Mouse (Mus musculus) monocyte, adult 5-6 weeks (primary cell): ENCODE measurements at regions not wholly inside any gene's neighbourhood (a gene's known extent, or its start where the extent isn't known, plus 50 kb on each side); places are given as distances from the start of the nearest gene placed in this dataset.

Experiments
- ATAC-seq: fragments of 153-309, 156-312 bp; replicated peaks from 2 replicates; pipeline ENCODE4 v1.8.0; 2017; ENCODE audit warnings: mild to moderate bottlenecking; ENCODE audit not compliant: low TSS enrichment, insufficient number of reproducible peaks, severe bottlenecking, poor library complexity, low FRiP score

GRCm38 (mm10) chr3:48658386-48658785 is 1098.7 kb downstream of the Pcdh18 start:
- no peak for ATAC-seq

- ATAC-seq = no peak
Measured at GRCm38 (mm10) chr3:48655084-48655483, 1102.0 kb downstream of the Pcdh18 start.

- no peak for ATAC-seq
Measured at GRCm38 (mm10) chr3:48631889-48632483, 1125.1 kb downstream of the Pcdh18 start.

GRCm38 (mm10) chr3:48608933-48609332 is 1148.2 kb downstream of the Pcdh18 start:
- no peak for ATAC-seq

GRCm38 (mm10) chr3:48604840-48605239 is 1152.3 kb downstream of the Pcdh18 start:
- ATAC-seq = no peak

- ATAC-seq = 0 out of 2 replicates have a peak, but pooled peaks have one; percentile 22
Measured at GRCm38 (mm10) chr3:48587341-48587740, 1169.8 kb downstream of the Pcdh18 start.

GRCm38 (mm10) chr3:48586145-48586544 is 1171.0 kb downstream of the Pcdh18 start:
- ATAC-seq = no peak

GRCm38 (mm10) chr3:48584340-48584739 is 1172.8 kb downstream of the Pcdh18 start:
- no peak for ATAC-seq

GRCm38 (mm10) chr3:48582521-48582920 is 1174.6 kb downstream of the Pcdh18 start:
- no peak for ATAC-seq

- no peak for ATAC-seq
Measured at GRCm38 (mm10) chr3:48579971-48580370, 1177.2 kb downstream of the Pcdh18 start.

GRCm38 (mm10) chr3:48579229-48579628 is 1177.9 kb downstream of the Pcdh18 start:
- ATAC-seq = no peak

- ATAC-seq = no peak
Measured at GRCm38 (mm10) chr3:48546669-48547068, 1210.5 kb downstream of the Pcdh18 start.

- ATAC-seq = no peak
Measured at GRCm38 (mm10) chr3:48515009-48515408, 1242.1 kb downstream of the Pcdh18 start.

- ATAC-seq = no peak
Measured at GRCm38 (mm10) chr3:48503996-48504395, 1253.1 kb downstream of the Pcdh18 start.

GRCm38 (mm10) chr3:48464679-48465078 is 1292.4 kb downstream of the Pcdh18 start:
- no peak for ATAC-seq

GRCm38 (mm10) chr3:48441938-48442337 is 1315.2 kb downstream of the Pcdh18 start:
- ATAC-seq = no peak

GRCm38 (mm10) chr3:48429406-48430033 is 1327.6 kb downstream of the Pcdh18 start:
- ATAC-seq = no peak

- no peak for ATAC-seq
Measured at GRCm38 (mm10) chr3:48389862-48390261, 1367.3 kb downstream of the Pcdh18 start.
